ENCODE assay signal across 8 mouse cellular contexts in genomic region chr5:34186391-34186790, GRCm38 (mm10). TPM values are rescaled to one million over a fixed set of nuclear protein-coding genes. Genes with fewer than 3 reads are reported as not detected.
DNase-seq lines count a peak whose midpoint lies in the region; ATAC-seq and TF ChIP-seq lines count a peak whose summit lies in the region.

No protein-coding gene starts in this region.

- peak overlapping the region; percentile 72 for H3K9ac ChIP-seq in MEL (ENCODE audit: control insufficient read depth, low read depth, low read length, poor library complexity, severe bottlenecking)
- H3K9ac ChIP-seq in forebrain, embryonic 16.5 days (replicated peaks; ENCODE audit: low read depth, low read length) = peak overlapping the region; percentile 87
- peak overlapping the region; percentile 83 for H3K9ac ChIP-seq in limb, embryonic 14.5 days (ENCODE audit: low read depth, low read length, severe bottlenecking)
- peak overlapping the region; percentile 90 for H3K9ac ChIP-seq in neural tube, embryonic 14.5 days (replicated peaks; ENCODE audit: low read depth, low read length)

- peaks cover 3% of the 10 kb centered on the region; the same call in 1 of the 2 replicates for H3K79me2 ChIP-seq in MEL (ENCODE audit: control insufficient read depth, insufficient read depth, low read length, poor library complexity)

- no peak for TF ChIP-seq EP300 in MEL (IDR thresholded peaks at IDR 0.05; ENCODE audit: low read depth in 1 of 2, low read length in 2 of 2)

- H3K36me3 ChIP-seq in kidney, adult 2 months (ENCODE audit: control insufficient read depth, insufficient read depth, low read length) = no peaks in the 10 kb centered on the region
- peaks cover 0 to 8% of the 10 kb centered on the region in 2 experiments; a peak in 2 of 4 replicates for H3K36me3 ChIP-seq in MEL (ENCODE audit: control insufficient read depth in 1 of 2, insufficient read depth in 2 of 2, low read length in 2 of 2)
- H3K36me3 ChIP-seq in forebrain, embryonic 16.5 days (ENCODE audit: control insufficient read depth, insufficient read depth) = no peaks in the 10 kb centered on the region
- peaks cover 39% of the 10 kb centered on the region for H3K36me3 ChIP-seq in limb, embryonic 14.5 days (ENCODE audit: control insufficient read depth, insufficient read depth, low read length)
- H3K36me3 ChIP-seq in neural tube, embryonic 14.5 days (ENCODE audit: control insufficient read depth, insufficient read depth, low read length) = peaks cover 8% of the 10 kb centered on the region; the same call in 1 of the 2 replicates

- TF ChIP-seq CTCF in kidney, adult 2 months (conservative IDR thresholded peaks at IDR 0.05; ENCODE audit: insufficient read depth, insufficient read length, low read depth, low read length) = no peak
- TF ChIP-seq CTCF in MEL (IDR thresholded peaks at IDR 0.05 in 2 of 3, conservative IDR thresholded peaks at IDR 0.05 in 1 of 3; ENCODE audit: control insufficient read depth in 1 of 3, insufficient read depth in 1 of 3, low read depth in 2 of 3, low read length in 3 of 3, poor library complexity in 1 of 3, severe bottlenecking in 1 of 3) = no peak

- no peak for TF ChIP-seq RAD21 in MEL (IDR thresholded peaks at IDR 0.05; ENCODE audit: low read depth, low read length)

- H3K4me3 ChIP-seq in kidney, adult 2 months (ENCODE audit: insufficient read depth, low read depth, low read length) = peak overlapping the region; percentile 62
- peak overlapping the region; percentile 56 to 96 for H3K4me3 ChIP-seq in MEL (ENCODE audit: control insufficient read depth in 1 of 2, insufficient read depth in 1 of 2, low read depth in 2 of 2, low read length in 2 of 2)
- H3K4me3 ChIP-seq in forebrain, embryonic 16.5 days (replicated peaks; ENCODE audit: low read length) = peak overlapping the region; percentile 89
- peak overlapping the region; percentile 96 for H3K4me3 ChIP-seq in limb, embryonic 14.5 days (replicated peaks; ENCODE audit: low read length)
- H3K4me3 ChIP-seq in neural tube, embryonic 14.5 days (ENCODE audit: low read depth, low read length) = peak overlapping the region; percentile 94

- H3K27me3 ChIP-seq in kidney, adult 2 months (replicated peaks; ENCODE audit: control insufficient read depth, insufficient read depth, low read length) = no peaks in the 10 kb centered on the region
- H3K27me3 ChIP-seq in MEL (ENCODE audit: control insufficient read depth in 1 of 2, insufficient read depth in 2 of 2, low read length in 2 of 2) = no peaks in the 10 kb centered on the region
- H3K27me3 ChIP-seq in forebrain, embryonic 16.5 days (replicated peaks; ENCODE audit: control insufficient read depth, insufficient read depth, low read length) = 0 out of 2 replicates have a peak, but pooled peaks cover 2% of the 10 kb centered on the region
- H3K27me3 ChIP-seq in limb, embryonic 14.5 days (ENCODE audit: control insufficient read depth, insufficient read depth, low read length) = no peaks in the 10 kb centered on the region
- H3K27me3 ChIP-seq in neural tube, embryonic 14.5 days (ENCODE audit: control insufficient read depth, insufficient read depth, low read length) = no peaks in the 10 kb centered on the region

- no peak for ATAC-seq in forebrain, embryonic 16.5 days
- no peak for ATAC-seq in limb, embryonic 14.5 days (ENCODE audit: low FRiP score, low read depth)
- no peak for ATAC-seq in neural tube, embryonic 14.5 days (ENCODE audit: low read depth)

- TF ChIP-seq POLR2A in kidney, adult 2 months (IDR thresholded peaks at IDR 0.05; ENCODE audit: low read depth, low read length) = no peak
- TF ChIP-seq POLR2A in MEL (IDR thresholded peaks at IDR 0.05; ENCODE audit: control insufficient read depth in 1 of 2, insufficient read depth in 1 of 2, low read depth in 1 of 2, low read length in 2 of 2, poor library complexity in 1 of 2) = no peak
- TF ChIP-seq POLR2A in limb, embryonic 14.5 days (IDR thresholded peaks at IDR 0.05; ENCODE audit: borderline replicate concordance, extremely low read depth, insufficient read depth, insufficient read length) = no peak

- H3K4me2 ChIP-seq in forebrain, embryonic 16.5 days (ENCODE audit: low read length) = peak overlapping the region; percentile 92
- H3K4me2 ChIP-seq in limb, embryonic 14.5 days (replicated peaks; ENCODE audit: low read depth, low read length, severe bottlenecking) = peak overlapping the region; percentile 68
- peak overlapping the region; percentile 79 for H3K4me2 ChIP-seq in neural tube, embryonic 14.5 days (ENCODE audit: low read depth, low read length)

- no peaks in the 10 kb centered on the region for H3K9me3 ChIP-seq in MEL (replicated peaks; ENCODE audit: insufficient read depth, low read length)
- no peaks in the 10 kb centered on the region for H3K9me3 ChIP-seq in forebrain, embryonic 16.5 days (ENCODE audit: control insufficient read depth, low read length)
- H3K9me3 ChIP-seq in limb, embryonic 14.5 days (ENCODE audit: control insufficient read depth, low read length) = no peaks in the 10 kb centered on the region
- no peaks in the 10 kb centered on the region for H3K9me3 ChIP-seq in neural tube, embryonic 14.5 days (ENCODE audit: control insufficient read depth, low read length)

- no peak for DNase-seq in kidney, adult 2 months
- no peak for DNase-seq in kidney, postnatal 4 days
- no peak for DNase-seq in MEL (ENCODE audit: low read depth, low spot score)
- DNase-seq in limb, embryonic 14.5 days (ENCODE audit: low spot score) = no peak
- no peak for DNase-seq in left cerebral cortex, adult 18-20 months (ENCODE audit: low spot score in 2 of 2)
- DNase-seq in ovary, postnatal 36 days (ENCODE audit: low spot score) = no peak

- WGBS in kidney, adult 2 months = 31% methylated on average over 2 of the region's 2 CpGs
- 63% methylated on average over 2 of the region's 2 CpGs for WGBS in forebrain, embryonic 16.5 days
- WGBS in limb, embryonic 14.5 days = 55% methylated on average over 2 of the region's 2 CpGs
- WGBS in neural tube, embryonic 14.5 days = 64% methylated on average over 2 of the region's 2 CpGs

- H3K4me1 ChIP-seq in kidney, adult 2 months (ENCODE audit: control insufficient read depth, insufficient read depth, low read length) = peaks cover 50% of the 10 kb centered on the region
- peaks cover 0 to 23% of the 10 kb centered on the region in 2 experiments; a peak in 2 of 4 replicates for H3K4me1 ChIP-seq in MEL (ENCODE audit: control insufficient read depth in 1 of 2, insufficient read depth in 2 of 2, low read length in 2 of 2)
- peaks cover 34% of the 10 kb centered on the region for H3K4me1 ChIP-seq in forebrain, embryonic 16.5 days (replicated peaks; ENCODE audit: control insufficient read depth, insufficient read depth, low read length)
- H3K4me1 ChIP-seq in limb, embryonic 14.5 days (ENCODE audit: control insufficient read depth, insufficient read depth, low read length) = peaks cover 29% of the 10 kb centered on the region
- H3K4me1 ChIP-seq in neural tube, embryonic 14.5 days (ENCODE audit: control insufficient read depth, insufficient read depth, low read length) = peaks cover 30% of the 10 kb centered on the region

- peak overlapping the region; percentile 76 for H3K27ac ChIP-seq in kidney, adult 2 months (ENCODE audit: insufficient read depth, low read depth, low read length)
- no peak overlapping the region for H3K27ac ChIP-seq in MEL (ENCODE audit: control insufficient read depth, low read depth, low read length)
- H3K27ac ChIP-seq in forebrain, embryonic 16.5 days (ENCODE audit: low read length) = no peak overlapping the region
- peak overlapping the region; percentile 92; the same call in 1 of the 2 replicates for H3K27ac ChIP-seq in limb, embryonic 14.5 days (replicated peaks; ENCODE audit: low read depth, low read length)
- H3K27ac ChIP-seq in neural tube, embryonic 14.5 days (ENCODE audit: low read depth, low read length) = 0 out of 2 replicates have a peak overlapping the region, but pooled peaks have one; percentile 28

TF ChIP-seq in MEL, 35 proteins besides CTCF, POLR2A, EP300 and RAD21 (continues in another document):
- TF ChIP-seq ELF1 (IDR thresholded peaks at IDR 0.05; ENCODE audit: low read depth, low read length) (no peak), GABPA (IDR thresholded peaks at IDR 0.05; ENCODE audit: low read depth, low read length) (no peak), ETS1 (IDR thresholded peaks at IDR 0.05; ENCODE audit: low read depth, low read length) (no peak)

RNA-seq across cellular contexts. Expression of gene Mxd4, which starts 1.1 kb away (rescaled TPM):
- 143 and 164 TPM in 2 replicates for polyA plus RNA-seq in kidney, adult 2 months (2012; rRNA removed)
- total RNA-seq in MEL (2012; rRNA removed) = 5.9 and 9.7 TPM in 2 replicates
- 10 to 100 TPM in 1 of 2 experiments, not detected in 1; 13.3 TPM for polyA plus RNA-seq in MEL (2012; ENCODE audit: insufficient read depth in 1 of 2, insufficient read length in 2 of 2, low read depth in 1 of 2, low replicate concordance in 2 of 2, missing spikeins in 1 of 2)
- polyA plus RNA-seq in forebrain, embryonic 16.5 days (2015; fragmentation: Nextera tagmentation; extraction: Ambion mirVana) = 37.1 and 47.2 TPM in 2 replicates
- 89.7 and 125 TPM in 2 replicates for polyA plus RNA-seq in limb, embryonic 14.5 days (2012; rRNA removed)
- polyA plus RNA-seq in limb, embryonic 14.5 days (2014; fragmentation: Nextera tagmentation; extraction: Ambion mirVana) = 46.6 and 52.2 TPM in 2 replicates
- 26.7 and 36.2 TPM in 2 replicates for polyA plus RNA-seq in neural tube, embryonic 14.5 days (2014; fragmentation: Nextera tagmentation; extraction: Ambion mirVana)
- 10 to 100 TPM; 74.0 to 80.4 TPM for total RNA-seq in left cerebral cortex, adult 18-20 months (2021)

RNA-seq across cellular contexts. Expression of gene Haus3, which starts 17.1 kb away (rescaled TPM):
- polyA plus RNA-seq in kidney, adult 2 months (2012; rRNA removed) = 0.34 and 0.64 TPM in 2 replicates
- total RNA-seq in MEL (2012; rRNA removed) = 54.0 and 58.1 TPM in 2 replicates
- polyA plus RNA-seq in MEL (2012; ENCODE audit: insufficient read depth in 1 of 2, insufficient read length in 2 of 2, low read depth in 1 of 2, low replicate concordance in 2 of 2, missing spikeins in 1 of 2) = 100 to 1,000 TPM in 1 of 2 experiments, 10 to 100 TPM in 1; 52.6 to 184 TPM
- polyA plus RNA-seq in forebrain, embryonic 16.5 days (2015; fragmentation: Nextera tagmentation; extraction: Ambion mirVana) = 18.0 and 23.1 TPM in 2 replicates
- 8.0 and 12.4 TPM in 2 replicates for polyA plus RNA-seq in limb, embryonic 14.5 days (2012; rRNA removed)
- 24.5 and 25.5 TPM in 2 replicates for polyA plus RNA-seq in limb, embryonic 14.5 days (2014; fragmentation: Nextera tagmentation; extraction: Ambion mirVana)
- polyA plus RNA-seq in neural tube, embryonic 14.5 days (2014; fragmentation: Nextera tagmentation; extraction: Ambion mirVana) = 12.3 and 12.7 TPM in 2 replicates
- total RNA-seq in left cerebral cortex, adult 18-20 months (2021) = 1 to 10 TPM; 7.8 to 8.6 TPM

RNA-seq across cellular contexts. Expression of gene Poln, which starts 17.1 kb away (rescaled TPM):
- polyA plus RNA-seq in kidney, adult 2 months (2012; rRNA removed) = 1.3 and 1.8 TPM in 2 replicates
- 0.50 and 0.88 TPM in 2 replicates for total RNA-seq in MEL (2012; rRNA removed)
- polyA plus RNA-seq in MEL (2012; ENCODE audit: insufficient read depth in 1 of 2, insufficient read length in 2 of 2, low read depth in 1 of 2, low replicate concordance in 2 of 2, missing spikeins in 1 of 2) = 1 to 10 TPM in 1 of 2 experiments, not detected in 1; 1.0 TPM
- 0.37 and 0.73 TPM in 2 replicates for polyA plus RNA-seq in forebrain, embryonic 16.5 days (2015; fragmentation: Nextera tagmentation; extraction: Ambion mirVana)
- polyA plus RNA-seq in limb, embryonic 14.5 days (2012; rRNA removed) = 0.79 and 1.7 TPM in 2 replicates
- 0.97 and 1.3 TPM in 2 replicates for polyA plus RNA-seq in limb, embryonic 14.5 days (2014; fragmentation: Nextera tagmentation; extraction: Ambion mirVana)
- polyA plus RNA-seq in neural tube, embryonic 14.5 days (2014; fragmentation: Nextera tagmentation; extraction: Ambion mirVana) = 0.26 and 0.74 TPM in 2 replicates
- total RNA-seq in left cerebral cortex, adult 18-20 months (2021) = 1 to 10 TPM; 1.6 TPM

Comparison
In these comparisons a context has a peak if more than half of its experiments do, and no peak if none do; other contexts are left out.
1. H3K27ac ChIP-seq: peak in kidney, adult 2 months (single experiment), limb, embryonic 14.5 days (single experiment) and neural tube, embryonic 14.5 days (single experiment); none in MEL (single experiment) and forebrain, embryonic 16.5 days (single experiment).
2. Peak in every context shown above with its lines, with median percentiles within 50 percentile points of each other: H3K4me3 ChIP-seq, H3K9ac ChIP-seq and H3K4me2 ChIP-seq.